Mouse (Mus musculus) ES-Bruce4 (cell line): ENCODE measurements at regions not wholly inside any gene's neighbourhood (a gene's known extent, or its start where the extent isn't known, plus 50 kb on each side); places are given as distances from the start of the nearest gene placed in this dataset.

ENCODE experiments used
- CTCF ChIP-seq: IDR thresholded peaks from one replicate; pipeline ENCODE4 v1.8.1; 2011; ENCODE audit warnings: low read depth, low read length
- POLR2A ChIP-seq: IDR thresholded peaks from one replicate; pipeline ENCODE4 v1.8.1; 2011; ENCODE audit warnings: low read length; ENCODE audit not compliant: insufficient read depth

DNA sequence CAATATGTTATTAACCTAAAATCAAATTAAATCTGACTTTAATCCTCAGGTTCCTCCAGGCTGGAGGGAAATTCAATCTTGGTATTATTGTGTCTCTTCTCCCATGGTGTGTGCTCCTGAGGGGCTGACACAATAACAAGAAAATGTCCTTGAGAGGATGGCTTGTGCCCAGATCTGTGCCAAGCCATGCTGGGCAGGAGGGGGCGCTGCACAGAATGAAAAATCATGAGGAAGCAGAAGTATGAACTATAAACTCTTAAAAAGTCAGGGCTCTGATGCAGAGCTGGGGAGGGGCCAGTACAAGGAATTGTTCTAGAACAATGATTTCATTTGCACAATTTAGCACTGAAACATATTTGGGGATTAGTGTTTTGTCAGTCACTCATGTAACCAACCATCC lies 312.5 kb upstream of the Kdm8 start:
- TF ChIP-seq POLR2A (no peak), CTCF (no peak)
